Mouse (Mus musculus) liver, postnatal 0 days (tissue): ENCODE measurements around the gene Clec4f. TPM values are rescaled to one million over a fixed set of nuclear protein-coding genes. Genes with fewer than 3 reads are reported as not detected.

Source experiments
- ATAC-seq: fragments of 200-750 bp; cut with Nextera tagmentation; 2 replicates; pipeline ENCODE4 v1.8.0; 2017; ENCODE audit warnings: mild to moderate bottlenecking, moderate library complexity
- DNase-seq: peaks from one replicate; pipeline ENCODE4 v3.0.0-alpha.2; 2016
- H3K27ac ChIP-seq: fragments of 300-500 bp; sonication (generic); 2 replicates; pipeline ENCODE4 v1.5.1; 2014; ENCODE audit warnings: antibody characterized with exemption, moderate library complexity, mild to moderate bottlenecking, low read depth
- H3K27me3 ChIP-seq: fragments of 300-500 bp; sonication (generic); 2 replicates; pipeline ENCODE4 v1.6.1; 2014; ENCODE audit warnings: low read length, control low read depth, mixed read lengths; ENCODE audit not compliant: insufficient read depth
- H3K36me3 ChIP-seq: fragments of 300-500 bp; sonication (generic); replicated peaks from 2 replicates; pipeline ENCODE4 v1.6.1; 2014; ENCODE audit warnings: mild to moderate bottlenecking, control low read depth, low read length, moderate library complexity, mixed read lengths; ENCODE audit not compliant: insufficient read depth
- H3K4me1 ChIP-seq: fragments of 300-500 bp; sonication (generic); 2 replicates; pipeline ENCODE4 v1.6.1; 2014; ENCODE audit warnings: antibody characterized with exemption, mild to moderate bottlenecking, control low read depth; ENCODE audit not compliant: insufficient read depth
- H3K4me2 ChIP-seq: fragments of 300-500 bp; sonication (generic); 2 replicates; pipeline ENCODE4 v1.6.1; 2014; ENCODE audit warnings: low read depth, mild to moderate bottlenecking, low read length, moderate library complexity, mixed read lengths
- H3K4me3 ChIP-seq: fragments of 300-500 bp; sonication (generic); 2 replicates; pipeline ENCODE4 v1.5.1; 2014; ENCODE audit warnings: low read depth, low read length
- H3K9ac ChIP-seq: fragments of 300-500 bp; sonication (generic); replicated peaks from 2 replicates; pipeline ENCODE4 v1.6.1; 2014; ENCODE audit warnings: mild to moderate bottlenecking, moderate library complexity
- H3K9me3 ChIP-seq: fragments of 300-500 bp; sonication (generic); 2 replicates; pipeline ENCODE4 v1.6.1; 2016; ENCODE audit warnings: mild to moderate bottlenecking, control low read depth, low read length, mixed read lengths
- CTCF ChIP-seq: sonication (generic); IDR thresholded peaks from 2 replicates; pipeline ENCODE4 v1.5.1; 2016; ENCODE audit warnings: antibody characterized with exemption, low read depth
- EP300 ChIP-seq: IDR thresholded peaks from 2 replicates; pipeline ENCODE4 v1.6.1; 2016; ENCODE audit warnings: antibody characterized with exemption, low read depth, mild to moderate bottlenecking
- WGBS: fragments of 180-500 bp; shearing (Covaris S2); extraction: QIAGEN DNeasy Blood & Tissue Kit; methylation state at CpG from one replicate; pipeline ENCODE4 v1.1.7; 2014; ENCODE audit not compliant: insufficient replicate concordance; 5-methylcytosine and 5-hydroxymethylcytosine counted together
- polyA plus RNA-seq: library from polyadenylated mRNA; unstranded; fragments of >200 nt; fragmentation: Nextera tagmentation; extraction: Ambion mirVana; gene quantifications from 2 replicates; pipeline ENCODE4 v1.2.1, GENCODE M21; 2015

Clec4f gene
- polyA plus RNA-seq, 1 experiment from 2014 or later, result 75.0 TPM

DNA sequence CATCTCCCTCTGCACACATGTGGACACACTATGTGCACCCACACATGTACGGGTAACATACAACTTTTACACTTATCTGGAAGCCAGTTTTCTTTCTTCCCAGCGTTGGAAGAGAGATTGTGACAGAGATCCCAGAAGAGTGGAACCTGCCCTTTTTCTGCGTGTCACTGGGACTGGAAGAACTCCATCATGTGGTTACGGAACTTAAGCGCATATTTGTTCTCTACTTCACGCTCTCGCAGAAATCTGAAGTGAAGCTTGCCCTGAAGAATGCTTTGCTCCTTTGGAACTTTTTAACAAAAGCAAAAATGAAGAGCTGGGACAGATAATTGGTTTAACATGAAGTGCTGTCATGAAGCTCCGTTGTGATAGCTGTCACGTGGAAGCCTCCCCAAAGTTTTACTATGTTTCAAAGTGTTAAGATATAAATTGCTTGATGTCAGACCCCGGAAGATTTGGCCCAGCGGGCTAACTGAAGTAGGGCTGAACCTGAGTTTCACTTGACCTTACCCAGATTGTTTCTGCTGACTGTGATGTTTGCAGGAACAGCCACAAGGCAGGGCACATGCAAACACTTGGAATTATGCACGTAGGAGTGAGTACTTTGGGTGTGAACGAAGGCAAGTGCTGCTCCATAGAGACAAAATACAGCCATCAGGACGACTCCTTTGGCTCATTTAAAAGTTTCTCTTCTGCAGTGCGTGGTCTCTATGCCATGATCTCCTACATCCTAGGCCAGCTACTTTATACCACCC, 38.2 kb downstream of the Clec4f start:
- H3K4me2 ChIP-seq, result no peak overlapping the region
- no peaks in the 10 kb centered on the region for H3K36me3 ChIP-seq
- no peak overlapping the region for H3K9ac ChIP-seq
- H3K27me3 ChIP-seq, result no peaks in the 10 kb centered on the region
- ATAC-seq (no peak), DNase-seq (no peak)
- no peaks in the 10 kb centered on the region for H3K9me3 ChIP-seq
- WGBS, result 75% methylated on average over 15 of the region's 15 CpGs
- TF ChIP-seq EP300, result no peak
- no peak for TF ChIP-seq CTCF
- H3K4me1 ChIP-seq, result no peaks in the 10 kb centered on the region
- H3K4me3 ChIP-seq, result no peak overlapping the region
- H3K27ac ChIP-seq, result no peak overlapping the region

DNA sequence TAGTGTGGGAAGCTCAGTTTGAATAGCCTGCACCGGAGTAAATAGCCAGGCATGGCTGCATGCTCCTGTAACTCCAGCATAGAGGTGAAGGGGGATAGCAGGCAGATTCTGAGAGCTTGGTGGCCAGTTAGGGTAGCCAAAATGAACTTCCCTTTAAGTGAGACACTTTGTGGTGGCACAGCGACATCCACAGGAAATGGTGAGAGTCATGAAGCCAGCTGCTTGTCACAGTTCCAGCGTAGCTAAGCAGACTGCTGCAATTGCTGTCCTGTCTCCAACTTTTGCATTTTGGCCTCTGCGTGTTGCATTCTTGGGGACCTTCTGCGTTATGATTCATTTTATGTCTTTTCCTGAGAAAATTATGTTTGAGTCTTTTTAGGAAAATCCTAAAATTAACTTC, 39.5 kb downstream of the Clec4f start:
- Histone ChIP-seq H3K9ac (no peak overlapping the region), H3K27ac (no peak overlapping the region), H3K9me3 (no peaks in the 10 kb centered on the region), H3K27me3 (no peaks in the 10 kb centered on the region), H3K4me1 (no peaks in the 10 kb centered on the region), H3K4me3 (no peak overlapping the region), H3K36me3 (no peaks in the 10 kb centered on the region), H3K4me2 (no peak overlapping the region)
- DNase-seq (peak; percentile 35), ATAC-seq (no peak)
- WGBS, result 44% methylated on average over 5 of the region's 5 CpGs
- TF ChIP-seq EP300, result no peak
- TF ChIP-seq CTCF, result peak; percentile 69

DNA sequence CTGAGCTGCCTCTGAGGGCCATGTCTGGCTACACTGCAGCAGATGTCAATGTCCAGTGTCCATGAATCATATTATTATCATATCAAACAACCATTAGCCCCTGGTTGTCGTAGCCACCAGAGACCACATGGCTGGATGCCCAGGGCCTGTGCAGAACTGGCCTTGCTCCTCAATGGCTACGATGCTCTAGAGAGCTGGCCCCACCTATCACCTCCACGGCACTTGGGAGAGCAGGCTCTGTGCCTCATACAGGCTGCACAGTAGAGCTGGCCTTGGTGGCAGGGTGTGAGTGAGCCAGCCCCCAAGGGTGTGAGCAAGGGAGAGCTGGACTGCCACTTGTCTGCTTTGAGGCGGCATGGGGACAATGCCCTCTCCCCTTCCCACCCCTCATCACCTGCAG, 41.5 kb downstream of the Clec4f start:
- WGBS, result 70% methylated on average over 4 of the region's 4 CpGs
- H3K27ac ChIP-seq, result no peak overlapping the region
- H3K4me3 ChIP-seq, result no peak overlapping the region
- no peaks in the 10 kb centered on the region for H3K9me3 ChIP-seq
- no peak for ATAC-seq
- no peak overlapping the region for H3K4me2 ChIP-seq
- TF ChIP-seq EP300, result no peak
- TF ChIP-seq CTCF, result no peak
- no peak overlapping the region for H3K9ac ChIP-seq
- H3K36me3 ChIP-seq, result no peaks in the 10 kb centered on the region
- H3K4me1 ChIP-seq, result no peaks in the 10 kb centered on the region
- 0 out of 2 replicates have a peak, but pooled peaks cover 2% of the 10 kb centered on the region for H3K27me3 ChIP-seq
- no peak for DNase-seq

DNA sequence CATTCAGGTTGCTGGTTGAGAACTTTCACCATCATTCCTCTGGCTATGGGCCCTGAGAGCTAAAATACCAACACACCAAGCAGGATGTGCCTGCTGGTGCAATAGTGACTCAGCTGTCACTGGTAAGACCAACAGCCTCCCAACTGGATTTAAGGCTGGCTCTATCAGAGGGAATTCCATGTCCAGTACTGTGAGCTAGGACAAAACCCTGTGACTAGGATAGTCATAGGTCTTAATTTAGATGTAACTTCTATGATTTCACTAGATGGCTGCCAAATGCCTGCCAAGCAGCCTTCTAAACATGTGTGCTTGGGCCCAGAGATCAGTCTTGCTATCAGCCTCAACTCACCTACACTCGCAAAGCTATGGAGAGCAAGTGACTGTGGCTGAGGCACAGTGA, 43.0 kb downstream of the Clec4f start:
- no peak for DNase-seq
- no peak overlapping the region for H3K4me3 ChIP-seq
- no peak overlapping the region for H3K4me2 ChIP-seq
- no peak for ATAC-seq
- no peaks in the 10 kb centered on the region for H3K4me1 ChIP-seq
- 77% methylated on average over 1 of the region's 1 CpGs for WGBS
- no peaks in the 10 kb centered on the region for H3K36me3 ChIP-seq
- no peak overlapping the region for H3K27ac ChIP-seq
- no peaks in the 10 kb centered on the region for H3K9me3 ChIP-seq
- 0 out of 2 replicates have a peak, but pooled peaks cover 2% of the 10 kb centered on the region for H3K27me3 ChIP-seq
- no peak for TF ChIP-seq CTCF
- TF ChIP-seq EP300, result no peak
- H3K9ac ChIP-seq, result no peak overlapping the region

DNA sequence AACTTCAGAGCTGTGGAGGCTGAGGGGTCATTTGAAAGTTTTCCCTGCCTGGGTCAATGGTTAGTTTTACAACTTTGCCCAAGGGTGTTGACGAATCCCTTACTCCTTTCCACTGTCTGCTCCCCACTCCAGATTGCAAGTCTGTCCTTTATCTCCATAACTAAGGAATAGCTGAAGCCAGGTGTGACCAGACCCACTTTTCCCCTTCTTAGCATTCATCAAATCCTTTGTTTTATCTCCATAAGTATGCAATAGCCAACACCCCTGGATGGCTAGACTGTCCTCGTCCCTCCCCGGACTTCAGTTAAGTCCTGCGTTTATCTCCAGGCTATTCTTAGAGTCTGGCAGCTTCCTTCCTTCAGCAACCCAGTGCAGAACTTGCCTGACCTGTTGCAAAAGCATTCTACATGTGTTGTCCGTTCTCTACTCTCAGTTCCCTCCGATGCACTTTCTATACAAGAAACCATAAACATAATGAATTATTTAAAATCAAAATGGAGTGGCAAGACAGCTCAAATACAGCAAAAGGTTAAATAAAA, 56.3 kb downstream of the Clec4f start:
- DNase-seq, result no peak
- Histone ChIP-seq H3K36me3 (no peaks in the 10 kb centered on the region), H3K4me1 (no peaks in the 10 kb centered on the region; the same call in 1 of the 2 replicates), H3K4me2 (no peak overlapping the region), H3K9me3 (no peaks in the 10 kb centered on the region), H3K27ac (no peak overlapping the region), H3K27me3 (no peaks in the 10 kb centered on the region), H3K4me3 (no peak overlapping the region), H3K9ac (no peak overlapping the region)
- no peak for ATAC-seq
- TF ChIP-seq EP300, result no peak
- no peak for TF ChIP-seq CTCF
- 28% methylated on average over 6 of the region's 6 CpGs for WGBS

DNA sequence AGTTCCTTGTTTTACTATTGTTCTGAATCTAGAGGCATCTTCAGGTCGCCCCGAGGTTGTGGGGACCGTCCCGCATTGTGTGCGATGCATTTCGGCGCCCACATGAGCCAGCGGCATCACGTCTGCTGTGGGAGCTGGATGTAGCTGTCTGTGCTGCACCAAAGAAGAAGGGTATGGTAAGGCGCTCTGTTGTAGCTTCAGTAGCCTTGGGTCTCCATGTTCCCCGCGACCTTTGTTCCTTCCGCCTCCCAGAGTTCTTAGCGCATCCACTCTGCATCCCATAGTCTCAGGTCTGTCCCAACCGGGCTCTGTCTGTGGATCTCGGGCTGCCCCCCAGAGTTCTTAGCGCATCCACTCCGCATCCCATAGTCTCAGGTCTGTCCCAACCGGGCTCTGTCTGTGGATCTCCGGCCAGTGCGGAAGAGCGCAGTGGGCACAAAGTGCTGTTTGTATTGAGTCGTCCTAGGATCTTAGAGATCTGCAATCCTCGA, 56.9 kb downstream of the Clec4f start:
- Histone ChIP-seq H3K4me3 (peak overlapping the region; percentile 29; the same call in 1 of the 2 replicates), H3K9me3 (no peaks in the 10 kb centered on the region), H3K27ac (no peak overlapping the region), H3K4me2 (peak overlapping the region; percentile 66), H3K36me3 (no peaks in the 10 kb centered on the region), H3K9ac (no peak overlapping the region), H3K27me3 (no peaks in the 10 kb centered on the region), H3K4me1 (no peaks in the 10 kb centered on the region; the same call in 1 of the 2 replicates)
- TF ChIP-seq CTCF (no peak), EP300 (no peak)
- ATAC-seq (no peak), DNase-seq (no peak)
- WGBS, result 30% methylated on average over 24 of the region's 24 CpGs
